Mouse (Mus musculus): ENCODE results near the gene Pafah1b1. TPM values are rescaled to one million over a fixed set of nuclear protein-coding genes. Genes with fewer than 3 reads are reported as not detected.

The Pafah1b1 gene
- polyA plus RNA-seq, 2 experiments = 57.6 to 68.1 TPM

GRCm38 (mm10) chr11:74653385-74653784 lies 71.1 kb downstream of the Pafah1b1 start:
- no peaks in the 10 kb centered on the region for H3K9me3 ChIP-seq (ENCODE audit: control insufficient read depth, low read length)
- H3K9ac ChIP-seq (ENCODE audit: low read depth, low read length, severe bottlenecking) = 0 out of 2 replicates have a peak overlapping the region, but pooled peaks have one; percentile 14
- H3K4me2 ChIP-seq (replicated peaks; ENCODE audit: low read depth, low read length, severe bottlenecking) = no peak overlapping the region
- H3K4me3 ChIP-seq (replicated peaks; ENCODE audit: low read length) = no peak overlapping the region
- H3K4me1 ChIP-seq (ENCODE audit: control insufficient read depth, insufficient read depth, low read length) = peaks cover 13% of the 10 kb centered on the region
- H3K27ac ChIP-seq (replicated peaks; ENCODE audit: low read depth, low read length) = no peak overlapping the region
- TF ChIP-seq POLR2A (IDR thresholded peaks at IDR 0.05; ENCODE audit: borderline replicate concordance, extremely low read depth, insufficient read depth, insufficient read length) = no peak
- ATAC-seq (ENCODE audit: low FRiP score, low read depth) (no peak), DNase-seq (ENCODE audit: low spot score) (no peak)
- peaks cover 23% of the 10 kb centered on the region for H3K36me3 ChIP-seq (ENCODE audit: control insufficient read depth, insufficient read depth, low read length)
- WGBS = 48% methylated on average over 6 of the region's 6 CpGs
- H3K27me3 ChIP-seq (ENCODE audit: control insufficient read depth, insufficient read depth, low read length) = no peaks in the 10 kb centered on the region

DNA sequence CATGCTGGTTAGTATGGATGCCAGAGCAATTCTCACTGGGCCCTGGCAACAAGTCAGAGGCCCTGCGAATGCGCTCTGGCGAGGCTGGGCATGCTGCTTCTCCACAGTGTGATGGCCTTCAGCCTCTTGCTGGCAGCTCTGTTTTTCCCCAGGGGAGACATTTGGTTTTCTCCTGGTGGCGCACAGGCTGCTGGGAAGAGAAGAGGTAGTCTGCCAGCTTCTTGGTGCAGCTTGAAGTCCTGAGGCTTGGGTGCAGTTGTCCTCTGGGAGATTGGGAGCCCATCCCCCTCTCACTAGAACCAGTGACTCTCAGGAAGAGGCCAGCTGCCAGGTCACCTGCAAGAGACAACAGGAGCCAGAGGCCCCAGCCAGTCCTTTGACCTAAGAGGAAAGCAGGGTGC lies 71.7 kb downstream of the Pafah1b1 start:
- WGBS = 87% methylated on average over 4 of the region's 4 CpGs
- peaks cover 17% of the 10 kb centered on the region for H3K36me3 ChIP-seq (ENCODE audit: control insufficient read depth, insufficient read depth, low read length)
- peaks cover 13% of the 10 kb centered on the region for H3K4me1 ChIP-seq (ENCODE audit: control insufficient read depth, insufficient read depth, low read length)
- DNase-seq (ENCODE audit: low spot score) (no peak), ATAC-seq (ENCODE audit: low FRiP score, low read depth) (no peak)
- no peak overlapping the region for H3K4me3 ChIP-seq (replicated peaks; ENCODE audit: low read length)
- no peak overlapping the region for H3K4me2 ChIP-seq (replicated peaks; ENCODE audit: low read depth, low read length, severe bottlenecking)
- TF ChIP-seq POLR2A (IDR thresholded peaks at IDR 0.05; ENCODE audit: borderline replicate concordance, extremely low read depth, insufficient read depth, insufficient read length) = no peak
- H3K9me3 ChIP-seq (ENCODE audit: control insufficient read depth, low read length) = no peaks in the 10 kb centered on the region
- H3K27ac ChIP-seq (replicated peaks; ENCODE audit: low read depth, low read length) = no peak overlapping the region
- no peaks in the 10 kb centered on the region for H3K27me3 ChIP-seq (ENCODE audit: control insufficient read depth, insufficient read depth, low read length)
- 0 out of 2 replicates have a peak overlapping the region, but pooled peaks have one; percentile 14 for H3K9ac ChIP-seq (ENCODE audit: low read depth, low read length, severe bottlenecking)

- peak overlapping the region; percentile 88 for H3K4me2 ChIP-seq (replicated peaks; ENCODE audit: low read depth, low read length, severe bottlenecking)
- WGBS = 61% methylated on average over 4 of the region's 4 CpGs
These were observed 73.8 kb downstream of the Pafah1b1 start for GRCm38 (mm10) chr11:74650576-74651100.

GRCm38 (mm10) chr11:74649647-74650551 lies 74.6 kb downstream of the Pafah1b1 start:
- Histone ChIP-seq H3K9ac (ENCODE audit: low read depth, low read length, severe bottlenecking) (peak overlapping the region; percentile 86), H3K4me2 (replicated peaks; ENCODE audit: low read depth, low read length, severe bottlenecking) (peak overlapping the region; percentile 88), H3K9me3 (ENCODE audit: control insufficient read depth, low read length) (no peaks in the 10 kb centered on the region), H3K4me1 (ENCODE audit: control insufficient read depth, insufficient read depth, low read length) (peaks cover 13% of the 10 kb centered on the region), H3K4me3 (replicated peaks; ENCODE audit: low read length) (peak overlapping the region; percentile 96), H3K27me3 (ENCODE audit: control insufficient read depth, insufficient read depth, low read length) (no peaks in the 10 kb centered on the region), H3K36me3 (ENCODE audit: control insufficient read depth, insufficient read depth, low read length) (0 out of 2 replicates have a peak, but pooled peaks cover 4% of the 10 kb centered on the region), H3K27ac (replicated peaks; ENCODE audit: low read depth, low read length) (0 out of 2 replicates have a peak overlapping the region, but pooled peaks have one; percentile 55)
- DNase-seq (ENCODE audit: low spot score) (no peak), ATAC-seq (ENCODE audit: low FRiP score, low read depth) (no peak; the same call in 1 of the 2 replicates)
- 7% methylated on average over 38 of the region's 53 CpGs for WGBS
- TF ChIP-seq POLR2A (IDR thresholded peaks at IDR 0.05; ENCODE audit: borderline replicate concordance, extremely low read depth, insufficient read depth, insufficient read length) = no peak

More at GRCm38 (mm10) chr11:74650576-74651100, 73.8 kb downstream of the Pafah1b1 start:
- no peaks in the 10 kb centered on the region for H3K27me3 ChIP-seq (ENCODE audit: control insufficient read depth, insufficient read depth, low read length)
- no peak overlapping the region for H3K27ac ChIP-seq (replicated peaks; ENCODE audit: low read depth, low read length)
- H3K4me1 ChIP-seq (ENCODE audit: control insufficient read depth, insufficient read depth, low read length) = peaks cover 13% of the 10 kb centered on the region
- no peaks in the 10 kb centered on the region for H3K9me3 ChIP-seq (ENCODE audit: control insufficient read depth, low read length)
- 0 out of 2 replicates have a peak, but pooled peaks cover 4% of the 10 kb centered on the region for H3K36me3 ChIP-seq (ENCODE audit: control insufficient read depth, insufficient read depth, low read length)
- DNase-seq (ENCODE audit: low spot score) = no peak
- no peak for TF ChIP-seq POLR2A (IDR thresholded peaks at IDR 0.05; ENCODE audit: borderline replicate concordance, extremely low read depth, insufficient read depth, insufficient read length)
- ATAC-seq (ENCODE audit: low FRiP score, low read depth) = no peak
- H3K9ac ChIP-seq (ENCODE audit: low read depth, low read length, severe bottlenecking) = peak overlapping the region; percentile 86; the same call in 1 of the 2 replicates
- peak overlapping the region; percentile 96 for H3K4me3 ChIP-seq (replicated peaks; ENCODE audit: low read length)

DNA sequence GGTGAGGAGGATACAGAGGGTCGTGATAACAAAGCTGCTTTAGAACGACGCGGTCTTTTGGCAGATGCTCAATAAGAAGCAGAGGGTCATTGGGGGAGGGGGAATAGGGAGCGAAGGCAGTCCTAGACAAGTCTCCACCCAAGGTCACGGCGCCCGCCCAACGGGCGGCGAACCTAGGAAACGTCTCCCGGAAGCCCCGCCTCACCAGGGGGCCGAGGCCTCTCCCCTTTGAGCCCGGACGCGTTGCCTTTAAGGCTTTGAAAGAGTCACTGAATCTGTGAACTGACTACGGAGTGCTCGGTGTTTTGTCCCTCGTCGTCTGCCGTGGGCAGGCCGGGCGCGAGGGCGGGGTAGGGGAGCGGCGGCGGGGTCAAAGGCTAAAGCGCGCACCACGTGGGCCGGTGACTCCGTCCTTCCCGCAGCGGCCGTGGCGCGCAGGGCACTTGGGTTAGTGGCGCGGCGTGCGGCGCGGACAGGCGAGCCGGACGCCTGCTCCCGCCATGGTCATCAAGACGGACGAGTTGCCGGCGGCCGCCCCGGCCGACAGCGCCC lies 75.3 kb downstream of the Pafah1b1 start, which contains the start of gene Cluh:
Gene Cluh (plus strand): TSS at position 401 of the 552 bp plus-strand sequence.
- Histone ChIP-seq H3K4me1 (ENCODE audit: control insufficient read depth, insufficient read depth, low read length) (peaks cover 13% of the 10 kb centered on the region), H3K27ac (replicated peaks; ENCODE audit: low read depth, low read length) (peak within 1 kb of the TSS; percentile 55; the same call in 1 of the 2 replicates)
- under 1% methylated on average over 39 of the region's 58 CpGs for WGBS

More for the DNA sequence above, 75.3 kb downstream of the Pafah1b1 start, which contains the start of gene Cluh:
- DNase-seq (ENCODE audit: low spot score) = peak; percentile 92
- Histone ChIP-seq H3K9me3 (ENCODE audit: control insufficient read depth, low read length) (no peaks in the 10 kb centered on the region), H3K27me3 (ENCODE audit: control insufficient read depth, insufficient read depth, low read length) (no peaks in the 10 kb centered on the region), H3K4me2 (replicated peaks; ENCODE audit: low read depth, low read length, severe bottlenecking) (peak within 1 kb of the TSS; percentile 88), H3K9ac (ENCODE audit: low read depth, low read length, severe bottlenecking) (peak within 1 kb of the TSS; percentile 86), H3K4me3 (replicated peaks; ENCODE audit: low read length) (peak within 1 kb of the TSS; percentile 96), H3K36me3 (ENCODE audit: control insufficient read depth, insufficient read depth, low read length) (0 out of 2 replicates have a peak, but pooled peaks cover 4% of the 10 kb centered on the region)
- no peak for TF ChIP-seq POLR2A (IDR thresholded peaks at IDR 0.05; ENCODE audit: borderline replicate concordance, extremely low read depth, insufficient read depth, insufficient read length)
- ATAC-seq (ENCODE audit: low FRiP score, low read depth) = peak; percentile 94
